ENCODE assay signal across 20 mouse cellular contexts in the genomic region with DNA sequence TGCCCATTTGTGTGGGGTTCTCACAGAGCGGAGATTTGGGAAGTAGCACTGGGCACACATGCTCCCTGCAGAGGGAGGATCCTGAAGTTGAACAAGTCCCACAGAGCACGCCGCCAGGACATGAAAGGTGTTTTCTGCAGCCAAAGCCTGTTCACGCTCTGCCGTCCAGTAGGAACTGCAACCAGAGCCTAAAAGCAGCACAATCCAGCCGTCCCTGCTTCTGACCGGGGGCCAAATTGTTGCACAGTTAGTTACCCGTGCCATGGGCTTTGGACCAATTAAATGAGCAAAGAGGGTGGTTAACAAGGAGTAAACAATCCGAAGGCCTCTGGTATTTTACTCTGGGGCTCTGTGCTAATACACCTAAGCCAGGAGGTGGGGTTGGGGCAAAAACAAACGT. TPM values are rescaled to one million over a fixed set of nuclear protein-coding genes. Genes with fewer than 3 reads are reported as not detected.
DNase-seq lines count a peak whose midpoint lies in the region; ATAC-seq and TF ChIP-seq lines count a peak whose summit lies in the region.
"Had no signal": no experiment of that assay in that cellular context is flagged by ENCODE, and none has a peak within 500 bp of the region (broad histone marks: within the 10 kb centered on the region; RNA-seq: fewer than 3 reads in every experiment).

No protein-coding gene starts in this region.

- no peak for TF ChIP-seq POLR2A in kidney, adult 2 months (IDR thresholded peaks at IDR 0.05; ENCODE audit: low read depth, low read length)

- 59% methylated on average over 10 of the region's 10 CpGs for WGBS in lung, embryonic 15.5 days
- WGBS in kidney, adult 2 months: 29% methylated on average over 10 of the region's 10 CpGs
- 82% methylated on average over 10 of the region's 10 CpGs for WGBS in hindbrain, embryonic 13.5 days

- H3K4me3 ChIP-seq in lung, embryonic 15.5 days: no peak overlapping the region
- H3K4me3 ChIP-seq in kidney, adult 2 months (ENCODE audit: insufficient read depth, low read depth, low read length): no peak overlapping the region
- H3K4me3 ChIP-seq in hindbrain, embryonic 13.5 days: no peak overlapping the region
- H3K4me3 ChIP-seq: embryonic facial prominence, embryonic 13.5 days; heart, embryonic 12.5 days had no signal

- peaks cover 11% of the 10 kb centered on the region; the same call in 1 of the 2 replicates for H3K4me1 ChIP-seq in lung, embryonic 15.5 days
- 0 out of 2 replicates have a peak, but pooled peaks cover 3% of the 10 kb centered on the region for H3K4me1 ChIP-seq in kidney, adult 2 months (ENCODE audit: control insufficient read depth, insufficient read depth, low read length)
- H3K4me1 ChIP-seq in hindbrain, embryonic 13.5 days (replicated peaks): peaks cover 8% of the 10 kb centered on the region

- DNase-seq in adrenal gland, adult 2 months: peak; percentile 26
- no peak for DNase-seq in adrenal gland, adult 8-10 months
- no peak for DNase-seq in lung, postnatal 25 days (ENCODE audit: low spot score)
- DNase-seq in kidney, adult 2 months: peak; percentile 71
- DNase-seq in kidney, postnatal 10 days: peak; percentile 32
- DNase-seq in layer of hippocampus, postnatal 14 days (ENCODE audit: low spot score in 2 of 2): no peak
- DNase-seq: cerebellum, adult 9-11 months; heart, postnatal 14 days; layer of hippocampus, postnatal 36 days; right cerebral cortex, postnatal 4 days had no signal

- H3K27ac ChIP-seq in lung, embryonic 15.5 days: peak overlapping the region; percentile 92
- H3K27ac ChIP-seq in kidney, adult 2 months (ENCODE audit: insufficient read depth, low read depth, low read length): peak overlapping the region; percentile 61
- H3K27ac ChIP-seq in hindbrain, embryonic 13.5 days: no peak overlapping the region
- H3K27ac ChIP-seq: embryonic facial prominence, embryonic 13.5 days; hindbrain, embryonic 14.5 days; liver, embryonic 14.5 days; stomach, postnatal 0 days had no signal

- H3K9me3 ChIP-seq in lung, embryonic 15.5 days: no peaks in the 10 kb centered on the region
- no peaks in the 10 kb centered on the region for H3K9me3 ChIP-seq in hindbrain, embryonic 13.5 days
- H3K9me3 ChIP-seq: embryonic facial prominence, embryonic 13.5 days; heart, embryonic 12.5 days had no signal

- no peak overlapping the region for H3K9ac ChIP-seq in lung, embryonic 15.5 days
- no peak overlapping the region for H3K9ac ChIP-seq in hindbrain, embryonic 13.5 days
- H3K9ac ChIP-seq: embryonic facial prominence, embryonic 13.5 days; heart, embryonic 12.5 days; hindbrain, embryonic 14.5 days; liver, embryonic 14.5 days had no signal

- TF ChIP-seq CTCF in kidney, adult 2 months (conservative IDR thresholded peaks at IDR 0.05; ENCODE audit: insufficient read depth, insufficient read length, low read depth, low read length): no peak

- no peaks in the 10 kb centered on the region for H3K27me3 ChIP-seq in lung, embryonic 15.5 days
- H3K27me3 ChIP-seq in kidney, adult 2 months (replicated peaks; ENCODE audit: control insufficient read depth, insufficient read depth, low read length): no peaks in the 10 kb centered on the region
- H3K27me3 ChIP-seq in hindbrain, embryonic 13.5 days: 0 out of 2 replicates have a peak, but pooled peaks cover 3% of the 10 kb centered on the region
- H3K27me3 ChIP-seq: embryonic facial prominence, embryonic 13.5 days; Patski had no signal

- H3K4me2 ChIP-seq in lung, embryonic 15.5 days: no peak overlapping the region
- H3K4me2 ChIP-seq in hindbrain, embryonic 13.5 days: no peak overlapping the region
- H3K4me2 ChIP-seq: embryonic facial prominence, embryonic 13.5 days; heart, embryonic 12.5 days; hindbrain, embryonic 14.5 days; midbrain, embryonic 11.5 days had no signal

- H3K36me3 ChIP-seq in lung, embryonic 15.5 days: no peaks in the 10 kb centered on the region
- no peaks in the 10 kb centered on the region for H3K36me3 ChIP-seq in kidney, adult 2 months (ENCODE audit: control insufficient read depth, insufficient read depth, low read length)
- no peaks in the 10 kb centered on the region for H3K36me3 ChIP-seq in hindbrain, embryonic 13.5 days
- H3K36me3 ChIP-seq: embryonic facial prominence, embryonic 13.5 days; heart, embryonic 12.5 days had no signal

- no peak for ATAC-seq in lung, embryonic 15.5 days (ENCODE audit: borderline replicate concordance, extremely low read depth, low FRiP score, low TSS enrichment)
- no peak for ATAC-seq in hindbrain, embryonic 13.5 days (ENCODE audit: low FRiP score)
- ATAC-seq: Patski had no signal

RNA-seq across cellular contexts. Expression of a gene that starts 31.4 kb away (rescaled TPM):
- total RNA-seq in adrenal gland, adult 2 months (2021): under 1 TPM; 0.10 to 0.14 TPM
- polyA plus RNA-seq in adrenal gland, adult 2 months (2012; rRNA removed): 0.01 TPM in 1 of 2 replicates, not detected in the other
- total RNA-seq in adrenal gland, adult 8-10 months (2022): under 1 TPM; 0.03 to 0.08 (median 0.06) TPM
- polyA plus RNA-seq in lung, embryonic 15.5 days (2015; fragmentation: Nextera tagmentation; extraction: Ambion mirVana): 0.29 and 0.41 TPM in 2 replicates
- polyA plus RNA-seq in kidney, adult 2 months (2012; rRNA removed): 0.06 and 0.11 TPM in 2 replicates
- under 1 TPM; 0.43 to 0.74 TPM for total RNA-seq in layer of hippocampus, postnatal 14 days (2021)
- polyA plus RNA-seq in hindbrain, embryonic 13.5 days (2015; fragmentation: Nextera tagmentation; extraction: Ambion mirVana): 0.05 and 0.13 TPM in 2 replicates
- total RNA-seq: granulocyte monocyte progenitor cell, adult 5-6 weeks had no signal
- polyA plus RNA-seq: heart, embryonic 12.5 days had no signal

RNA-seq across cellular contexts. Expression of a gene that starts 55.2 kb away (rescaled TPM):
- 1,000 to 10,000 TPM; 1,553 to 3,019 TPM for total RNA-seq in adrenal gland, adult 2 months (2021)
- polyA plus RNA-seq in adrenal gland, adult 2 months (2012; rRNA removed): 4,707 and 5,966 TPM in 2 replicates
- 1,000 to 10,000 TPM; 1,201 to 2,025 (median 1,729) TPM for total RNA-seq in adrenal gland, adult 8-10 months (2022)
- polyA plus RNA-seq in lung, embryonic 15.5 days (2015; fragmentation: Nextera tagmentation; extraction: Ambion mirVana): 1,944 and 2,059 TPM in 2 replicates
- polyA plus RNA-seq in kidney, adult 2 months (2012; rRNA removed): 585 and 720 TPM in 2 replicates
- total RNA-seq in layer of hippocampus, postnatal 14 days (2021): 100 to 1,000 TPM; 522 to 533 TPM
- 579 and 581 TPM in 2 replicates for polyA plus RNA-seq in hindbrain, embryonic 13.5 days (2015; fragmentation: Nextera tagmentation; extraction: Ambion mirVana)

Comparison
In these comparisons a context has a peak if more than half of its experiments do, and no peak if none do; other contexts are left out.
1. DNase-seq: peak in adrenal gland, adult 2 months (single experiment), kidney, adult 2 months (single experiment) and kidney, postnatal 10 days (single experiment); none in adrenal gland, adult 8-10 months (single experiment), lung, postnatal 25 days (single experiment) and layer of hippocampus, postnatal 14 days (0 of 2).